22 mouse cellular contexts compared by ENCODE assay signal in genomic region chr14:48254696-48255095, GRCm38 (mm10).
DNase-seq lines count a peak whose midpoint lies in the region; ATAC-seq and TF ChIP-seq lines count a peak whose summit lies in the region.
"Had no signal": no experiment of that assay in that cellular context is flagged by ENCODE, and none has a peak within 500 bp of the region (broad histone marks: within the 10 kb centered on the region; RNA-seq: fewer than 3 reads in every experiment).

No protein-coding gene starts in this region.

- 32% methylated on average over 8 of the region's 8 CpGs for WGBS in cerebellum, adult 2 months
- WGBS in heart, embryonic 11.5 days (ENCODE audit: insufficient replicate concordance) = 82% methylated on average over 8 of the region's 8 CpGs

- ATAC-seq in heart, embryonic 11.5 days (replicated peaks; ENCODE audit: insufficient number of reproducible peaks, low FRiP score, low TSS enrichment) = no peak
- ATAC-seq: activated CD4-positive, CD25-positive, alpha-beta regulatory T cell, adult 4 months; CD4-positive, CD25-positive, alpha-beta regulatory T cell, adult 4 months; forebrain, embryonic 13.5 days; forebrain, embryonic 15.5 days; forebrain, postnatal 0 days had no signal

- TF ChIP-seq POLR2A in cerebellum, adult 2 months (IDR thresholded peaks at IDR 0.05; ENCODE audit: borderline replicate concordance, insufficient read depth, low read length) = no peak

- H3K4me1 ChIP-seq in cerebellum, adult 2 months (ENCODE audit: control insufficient read depth, insufficient read depth, low read length) = peaks cover 11% of the 10 kb centered on the region
- H3K4me1 ChIP-seq in heart, embryonic 11.5 days (ENCODE audit: control insufficient read depth, insufficient read depth, low read length) = no peaks in the 10 kb centered on the region
- H3K4me1 ChIP-seq: embryonic facial prominence, embryonic 12.5 days; forebrain, embryonic 15.5 days had no signal

- no peak overlapping the region for H3K4me2 ChIP-seq in heart, embryonic 11.5 days
- H3K4me2 ChIP-seq: embryonic facial prominence, embryonic 12.5 days; forebrain, embryonic 13.5 days; forebrain, embryonic 15.5 days had no signal

- no peak overlapping the region for H3K4me3 ChIP-seq in cerebellum, adult 2 months (replicated peaks; ENCODE audit: insufficient read depth, low read depth, low read length)
- no peak overlapping the region for H3K4me3 ChIP-seq in heart, embryonic 11.5 days (ENCODE audit: low read depth, low read length)
- H3K4me3 ChIP-seq: embryonic facial prominence, embryonic 10.5 days; embryonic facial prominence, embryonic 12.5 days; forebrain, embryonic 13.5 days; forebrain, embryonic 15.5 days had no signal

- no peaks in the 10 kb centered on the region for H3K9me3 ChIP-seq in heart, embryonic 11.5 days (replicated peaks; ENCODE audit: control insufficient read depth, low read length)
- H3K9me3 ChIP-seq: embryonic facial prominence, embryonic 10.5 days; embryonic facial prominence, embryonic 12.5 days; forebrain, embryonic 13.5 days; forebrain, embryonic 15.5 days; G1E had no signal

- H3K9ac ChIP-seq in heart, embryonic 11.5 days (ENCODE audit: low read depth, low read length) = no peak overlapping the region
- H3K9ac ChIP-seq: embryonic facial prominence, embryonic 12.5 days; forebrain, embryonic 13.5 days; forebrain, embryonic 15.5 days; forebrain, postnatal 0 days had no signal

- no peaks in the 10 kb centered on the region for H3K36me3 ChIP-seq in heart, embryonic 11.5 days (ENCODE audit: control insufficient read depth, insufficient read depth, low read length)
- H3K36me3 ChIP-seq: forebrain, embryonic 15.5 days; G1E had no signal

- DNase-seq in cerebellum, adult 2 months = peak; percentile 18 to 29
- no peak for DNase-seq in cerebellum, adult 11 months
- peak; percentile 58 to 59 for DNase-seq in cerebellum, postnatal 14 days
- DNase-seq in cerebellum, adult 9-10 months = no peak
- peak; percentile 48 for DNase-seq in heart, adult 11 months
- DNase-seq: adrenal gland, adult 8-10 months; adrenal gland, postnatal 14 days; adrenal gland, postnatal 36 days; B cell, adult 2 months; cerebellum, adult 11-12 months; cerebellum, adult 9-11 months; forebrain, postnatal 0 days had no signal

- no peaks in the 10 kb centered on the region for H3K27me3 ChIP-seq in cerebellum, adult 2 months (ENCODE audit: control insufficient read depth, insufficient read depth, low read length)
- peaks cover 30% of the 10 kb centered on the region for H3K27me3 ChIP-seq in heart, embryonic 11.5 days (ENCODE audit: control insufficient read depth, insufficient read depth, low read length)
- H3K27me3 ChIP-seq: CH12.LX; embryonic facial prominence, embryonic 12.5 days; forebrain, embryonic 13.5 days; forebrain, embryonic 15.5 days; Patski had no signal

- no peak overlapping the region for H3K27ac ChIP-seq in cerebellum, adult 2 months (ENCODE audit: insufficient read depth, low read length)
- H3K27ac ChIP-seq in heart, embryonic 11.5 days (ENCODE audit: low read depth, low read length) = no peak overlapping the region
- H3K27ac ChIP-seq: embryonic facial prominence, embryonic 10.5 days; embryonic facial prominence, embryonic 12.5 days; forebrain, embryonic 13.5 days; forebrain, embryonic 15.5 days had no signal

- TF ChIP-seq CTCF in cerebellum, adult 2 months (IDR thresholded peaks at IDR 0.05; ENCODE audit: borderline replicate concordance, insufficient read depth, low read depth, low read length) = no peak

Comparison
In these comparisons a context has a peak if more than half of its experiments do, and no peak if none do; other contexts are left out.
1. DNase-seq: peak in cerebellum, adult 2 months (2 of 2), cerebellum, postnatal 14 days (2 of 2) and heart, adult 11 months (single experiment); none in cerebellum, adult 11 months (single experiment) and cerebellum, adult 9-10 months (single experiment).